Mouse (Mus musculus): ENCODE data around the gene Gm12355. TPM values are rescaled to one million over a fixed set of nuclear protein-coding genes. Genes with fewer than 3 reads are reported as not detected.

Gene Gm12355
- total and polyA plus RNA-seq, 2 experiments from 2014 or later, result 0.15 to 0.26 TPM

GRCm38 (mm10) chr11:98598851-98599290 is 26.6 kb downstream of the Gm12355 start:
- H3K4me1 ChIP-seq (ENCODE audit: control insufficient read depth, insufficient read depth), result peaks cover 12% of the 10 kb centered on the region; the same call in 1 of the 2 replicates
- H3K4me3 ChIP-seq (ENCODE audit: low read depth, low read length), result no peak overlapping the region
- H3K4me2 ChIP-seq (ENCODE audit: low read depth, low read length), result peak overlapping the region; percentile 30; the same call in 1 of the 2 replicates
- no peak overlapping the region for H3K27ac ChIP-seq (ENCODE audit: low read depth)
- H3K36me3 ChIP-seq (replicated peaks; ENCODE audit: control insufficient read depth, insufficient read depth, low read length), result no peaks in the 10 kb centered on the region
- no peaks in the 10 kb centered on the region for H3K9me3 ChIP-seq (replicated peaks; ENCODE audit: control insufficient read depth, low read length)
- WGBS, result 45% methylated on average over 18 of the region's 18 CpGs
- no peak overlapping the region for H3K9ac ChIP-seq (replicated peaks; ENCODE audit: low read depth, low read length)
- DNase-seq (ENCODE audit: low spot score) (no peak), ATAC-seq (ENCODE audit: insufficient read depth, low read depth) (no peak)
- H3K27me3 ChIP-seq (ENCODE audit: control insufficient read depth, insufficient read depth, low read length), result peaks cover 17% of the 10 kb centered on the region
- TF ChIP-seq EP300 (IDR thresholded peaks at IDR 0.05; ENCODE audit: low read depth), result no peak
- TF ChIP-seq CTCF (IDR thresholded peaks at IDR 0.05; ENCODE audit: low read depth), result no peak

- Histone ChIP-seq H3K4me1 (ENCODE audit: control insufficient read depth, insufficient read depth) (peaks cover 12% of the 10 kb centered on the region; the same call in 1 of the 2 replicates), H3K9me3 (replicated peaks; ENCODE audit: control insufficient read depth, low read length) (no peaks in the 10 kb centered on the region), H3K4me3 (ENCODE audit: low read depth, low read length) (no peak within 1 kb of the TSS), H3K36me3 (replicated peaks; ENCODE audit: control insufficient read depth, insufficient read depth, low read length) (no peaks in the 10 kb centered on the region), H3K27me3 (ENCODE audit: control insufficient read depth, insufficient read depth, low read length) (peaks cover 17% of the 10 kb centered on the region), H3K4me2 (ENCODE audit: low read depth, low read length) (peak within 1 kb of the TSS; percentile 30; the same call in 1 of the 2 replicates), H3K27ac (ENCODE audit: low read depth) (no peak within 1 kb of the TSS), H3K9ac (replicated peaks; ENCODE audit: low read depth, low read length) (no peak within 1 kb of the TSS)
- WGBS, result 88% methylated on average over 8 of the region's 8 CpGs
- DNase-seq (ENCODE audit: low spot score) (no peak), ATAC-seq (ENCODE audit: insufficient read depth, low read depth) (no peak)
- TF ChIP-seq CTCF (IDR thresholded peaks at IDR 0.05; ENCODE audit: low read depth), result no peak
- TF ChIP-seq EP300 (IDR thresholded peaks at IDR 0.05; ENCODE audit: low read depth), result no peak
Measured at GRCm38 (mm10) chr11:98597991-98598390, 27.5 kb downstream of the Gm12355 start, which contains the start of gene Lrrc3c. Lrrc3c (plus strand) TSS chr11:98598291.

GRCm38 (mm10) chr11:98597363-98597762 is 28.1 kb downstream of the Gm12355 start:
- WGBS, result 30% methylated on average over 6 of the region's 6 CpGs
- 0 out of 2 replicates have a peak, but pooled peaks have one; percentile 55 for ATAC-seq (ENCODE audit: insufficient read depth, low read depth)
- H3K36me3 ChIP-seq (replicated peaks; ENCODE audit: control insufficient read depth, insufficient read depth, low read length), result no peaks in the 10 kb centered on the region

GRCm38 (mm10) chr11:98595955-98596354 is 29.5 kb downstream of the Gm12355 start:
- H3K4me1 ChIP-seq (ENCODE audit: control insufficient read depth, insufficient read depth), result no peaks in the 10 kb centered on the region; the same call in 1 of the 2 replicates
- 77% methylated on average over 3 of the region's 3 CpGs for WGBS
- H3K27ac ChIP-seq (ENCODE audit: low read depth), result no peak overlapping the region
- DNase-seq (ENCODE audit: low spot score) (no peak), ATAC-seq (ENCODE audit: insufficient read depth, low read depth) (no peak)
- H3K9me3 ChIP-seq (replicated peaks; ENCODE audit: control insufficient read depth, low read length), result no peaks in the 10 kb centered on the region
- H3K4me3 ChIP-seq (ENCODE audit: low read depth, low read length), result no peak overlapping the region
- no peaks in the 10 kb centered on the region for H3K36me3 ChIP-seq (replicated peaks; ENCODE audit: control insufficient read depth, insufficient read depth, low read length)
- peaks cover 17% of the 10 kb centered on the region for H3K27me3 ChIP-seq (ENCODE audit: control insufficient read depth, insufficient read depth, low read length)
- H3K9ac ChIP-seq (replicated peaks; ENCODE audit: low read depth, low read length), result no peak overlapping the region
- H3K4me2 ChIP-seq (ENCODE audit: low read depth, low read length), result no peak overlapping the region
- no peak for TF ChIP-seq EP300 (IDR thresholded peaks at IDR 0.05; ENCODE audit: low read depth)
- no peak for TF ChIP-seq CTCF (IDR thresholded peaks at IDR 0.05; ENCODE audit: low read depth)

More at GRCm38 (mm10) chr11:98597363-98597762, 28.1 kb downstream of the Gm12355 start:
- TF ChIP-seq EP300 (IDR thresholded peaks at IDR 0.05; ENCODE audit: low read depth) (no peak), CTCF (IDR thresholded peaks at IDR 0.05; ENCODE audit: low read depth) (peak; percentile 87)
- no peak overlapping the region for H3K27ac ChIP-seq (ENCODE audit: low read depth)
- H3K4me2 ChIP-seq (ENCODE audit: low read depth, low read length), result no peak overlapping the region
- peaks cover 9% of the 10 kb centered on the region; the same call in 1 of the 2 replicates for H3K4me1 ChIP-seq (ENCODE audit: control insufficient read depth, insufficient read depth)
- no peaks in the 10 kb centered on the region for H3K9me3 ChIP-seq (replicated peaks; ENCODE audit: control insufficient read depth, low read length)
- peak; percentile 79 for DNase-seq (ENCODE audit: low spot score)
- no peak overlapping the region for H3K4me3 ChIP-seq (ENCODE audit: low read depth, low read length)
- peaks cover 17% of the 10 kb centered on the region for H3K27me3 ChIP-seq (ENCODE audit: control insufficient read depth, insufficient read depth, low read length)
- no peak overlapping the region for H3K9ac ChIP-seq (replicated peaks; ENCODE audit: low read depth, low read length)

- Histone ChIP-seq H3K4me3 (ENCODE audit: low read depth, low read length) (no peak overlapping the region), H3K27ac (ENCODE audit: low read depth) (no peak overlapping the region), H3K4me2 (ENCODE audit: low read depth, low read length) (no peak overlapping the region), H3K9me3 (replicated peaks; ENCODE audit: control insufficient read depth, low read length) (no peaks in the 10 kb centered on the region), H3K27me3 (ENCODE audit: control insufficient read depth, insufficient read depth, low read length) (peaks cover 17% of the 10 kb centered on the region), H3K9ac (replicated peaks; ENCODE audit: low read depth, low read length) (no peak overlapping the region), H3K4me1 (ENCODE audit: control insufficient read depth, insufficient read depth) (no peaks in the 10 kb centered on the region; the same call in 1 of the 2 replicates), H3K36me3 (replicated peaks; ENCODE audit: control insufficient read depth, insufficient read depth, low read length) (no peaks in the 10 kb centered on the region)
- 62% methylated on average over 10 of the region's 10 CpGs for WGBS
- DNase-seq (ENCODE audit: low spot score), result no peak
- TF ChIP-seq CTCF (IDR thresholded peaks at IDR 0.05; ENCODE audit: low read depth), result no peak
- TF ChIP-seq EP300 (IDR thresholded peaks at IDR 0.05; ENCODE audit: low read depth), result no peak
- no peak for ATAC-seq (ENCODE audit: insufficient read depth, low read depth)
Measured at GRCm38 (mm10) chr11:98595473-98595872, 30.0 kb downstream of the Gm12355 start.

GRCm38 (mm10) chr11:98595021-98595420 is 30.4 kb downstream of the Gm12355 start:
- Histone ChIP-seq H3K27ac (ENCODE audit: low read depth) (no peak overlapping the region), H3K4me1 (ENCODE audit: control insufficient read depth, insufficient read depth) (no peaks in the 10 kb centered on the region; the same call in 1 of the 2 replicates), H3K4me3 (ENCODE audit: low read depth, low read length) (no peak overlapping the region), H3K9me3 (replicated peaks; ENCODE audit: control insufficient read depth, low read length) (no peaks in the 10 kb centered on the region), H3K9ac (replicated peaks; ENCODE audit: low read depth, low read length) (no peak overlapping the region), H3K4me2 (ENCODE audit: low read depth, low read length) (no peak overlapping the region), H3K27me3 (ENCODE audit: control insufficient read depth, insufficient read depth, low read length) (peaks cover 17% of the 10 kb centered on the region), H3K36me3 (replicated peaks; ENCODE audit: control insufficient read depth, insufficient read depth, low read length) (no peaks in the 10 kb centered on the region)
- ATAC-seq (ENCODE audit: insufficient read depth, low read depth), result no peak
- WGBS, result 75% methylated on average over 6 of the region's 6 CpGs
- TF ChIP-seq CTCF (IDR thresholded peaks at IDR 0.05; ENCODE audit: low read depth) (no peak), EP300 (IDR thresholded peaks at IDR 0.05; ENCODE audit: low read depth) (no peak)
- no peak for DNase-seq (ENCODE audit: low spot score)

Data from heart, postnatal 0 days (tissue).